Mouse (Mus musculus): ENCODE data around the gene Gtf2a1l.

The Gtf2a1l gene

GRCm38 (mm10) chr17:88668452-88668851 lies at the start of gene Gtf2a1l:
TSS of gene Gtf2a1l (plus strand) at chr17:88668660.
- no peak for DNase-seq (ENCODE audit: low spot score)

- DNase-seq (ENCODE audit: low spot score) = no peak
Observed at GRCm38 (mm10) chr17:88620935-88621334, 47.5 kb upstream of the Gtf2a1l start.

GRCm38 (mm10) chr17:88621374-88621773 lies 47.1 kb upstream of the Gtf2a1l start:
- DNase-seq (ENCODE audit: low spot score) = no peak

GRCm38 (mm10) chr17:88622711-88623110 lies 45.7 kb upstream of the Gtf2a1l start:
- no peak for DNase-seq (ENCODE audit: low spot score)

GRCm38 (mm10) chr17:88624386-88624785 lies 44.1 kb upstream of the Gtf2a1l start:
- DNase-seq (ENCODE audit: low spot score) = no peak

GRCm38 (mm10) chr17:88625350-88625749 lies 43.1 kb upstream of the Gtf2a1l start:
- no peak for DNase-seq (ENCODE audit: low spot score)

GRCm38 (mm10) chr17:88625931-88626330 lies 42.5 kb upstream of the Gtf2a1l start:
- DNase-seq (ENCODE audit: low spot score) = no peak

GRCm38 (mm10) chr17:88626347-88626811 lies 42.1 kb upstream of the Gtf2a1l start:
- DNase-seq (ENCODE audit: low spot score) = no peak

- DNase-seq (ENCODE audit: low spot score) = no peak
Observed at GRCm38 (mm10) chr17:88627150-88627549, 41.3 kb upstream of the Gtf2a1l start.

- DNase-seq (ENCODE audit: low spot score) = peak; percentile 40
Observed at GRCm38 (mm10) chr17:88628676-88629380, 39.6 kb upstream of the Gtf2a1l start.

GRCm38 (mm10) chr17:88629381-88629759 lies 39.1 kb upstream of the Gtf2a1l start:
- DNase-seq (ENCODE audit: low spot score) = peak; percentile 37

GRCm38 (mm10) chr17:88629931-88630553 lies 38.4 kb upstream of the Gtf2a1l start:
- peak; percentile 28 for DNase-seq (ENCODE audit: low spot score)

- DNase-seq (ENCODE audit: low spot score) = no peak
Observed at GRCm38 (mm10) chr17:88630554-88630948, 37.9 kb upstream of the Gtf2a1l start.

- DNase-seq (ENCODE audit: low spot score) = no peak
Observed at GRCm38 (mm10) chr17:88632631-88633030, 35.8 kb upstream of the Gtf2a1l start.

- DNase-seq (ENCODE audit: low spot score) = no peak
Observed at GRCm38 (mm10) chr17:88636076-88636475, 32.4 kb upstream of the Gtf2a1l start.

- no peak for DNase-seq (ENCODE audit: low spot score)
Observed at GRCm38 (mm10) chr17:88636587-88636986, 31.9 kb upstream of the Gtf2a1l start.

GRCm38 (mm10) chr17:88641012-88641411 lies 27.4 kb upstream of the Gtf2a1l start:
- peak; percentile 56 for DNase-seq (ENCODE audit: low spot score)

- DNase-seq (ENCODE audit: low spot score) = no peak
Observed at GRCm38 (mm10) chr17:88641836-88642235, 26.6 kb upstream of the Gtf2a1l start.

- no peak for DNase-seq (ENCODE audit: low spot score)
Observed at GRCm38 (mm10) chr17:88644876-88645275, 23.6 kb upstream of the Gtf2a1l start.

- DNase-seq (ENCODE audit: low spot score) = no peak
Observed at GRCm38 (mm10) chr17:88645299-88645698, 23.2 kb upstream of the Gtf2a1l start.

- no peak for DNase-seq (ENCODE audit: low spot score)
Observed at GRCm38 (mm10) chr17:88647149-88647548, 21.3 kb upstream of the Gtf2a1l start.

GRCm38 (mm10) chr17:88652010-88652409 lies 16.4 kb upstream of the Gtf2a1l start:
- DNase-seq (ENCODE audit: low spot score) = peak; percentile 31

- peak; percentile 30 for DNase-seq (ENCODE audit: low spot score)
Observed at GRCm38 (mm10) chr17:88652702-88653374, 15.6 kb upstream of the Gtf2a1l start.

All from ovary, postnatal 10 days (tissue).